Mouse (Mus musculus): ENCODE measurements around the gene Ston2. TPM values are rescaled to one million over a fixed set of nuclear protein-coding genes. Genes with fewer than 3 reads are reported as not detected.
"Not testable (repeated sequence)": the region's sequence is repeated elsewhere in the genome, so short reads cannot be mapped to it uniquely, and the experiment has no call there.

The Ston2 gene
- polyA plus RNA-seq, 1 experiment, result 3.6 TPM

DNA sequence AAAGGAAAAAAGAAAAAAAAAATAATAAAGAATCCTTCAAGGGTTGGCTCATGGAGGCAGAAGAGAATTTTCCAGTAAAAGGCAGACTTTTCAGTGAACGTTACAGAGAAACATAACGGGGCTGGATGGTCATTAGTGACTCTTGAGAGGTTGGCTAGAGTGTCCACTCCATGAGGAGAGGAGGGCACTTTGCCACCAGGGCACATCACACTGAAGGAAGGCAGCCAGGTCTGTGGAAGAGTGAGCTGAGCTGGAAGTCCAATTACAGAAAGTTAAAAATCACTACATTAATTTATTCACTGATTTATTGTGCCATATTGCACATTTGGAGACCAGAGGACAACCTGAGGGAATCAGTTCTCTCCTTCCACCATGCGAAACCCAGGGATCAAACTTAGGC lies 28.4 kb downstream of the Ston2 start:
- no peak for TF ChIP-seq TAL1 (IDR thresholded peaks at IDR 0.05; ENCODE audit: low read length)
- no peak for TF ChIP-seq GATA1 (IDR thresholded peaks at IDR 0.05; ENCODE audit: low read length)
- Histone ChIP-seq H3K4me1 (ENCODE audit: control insufficient read depth) (peaks cover 45% of the 10 kb centered on the region), H3K4me3 (replicated peaks) (no peak overlapping the region), H3K9me3 (ENCODE audit: control insufficient read depth, low read length) (no peaks in the 10 kb centered on the region), H3K36me3 (ENCODE audit: control insufficient read depth) (no peaks in the 10 kb centered on the region), H3K27me3 (ENCODE audit: control insufficient read depth) (peaks cover 11% of the 10 kb centered on the region)

DNA sequence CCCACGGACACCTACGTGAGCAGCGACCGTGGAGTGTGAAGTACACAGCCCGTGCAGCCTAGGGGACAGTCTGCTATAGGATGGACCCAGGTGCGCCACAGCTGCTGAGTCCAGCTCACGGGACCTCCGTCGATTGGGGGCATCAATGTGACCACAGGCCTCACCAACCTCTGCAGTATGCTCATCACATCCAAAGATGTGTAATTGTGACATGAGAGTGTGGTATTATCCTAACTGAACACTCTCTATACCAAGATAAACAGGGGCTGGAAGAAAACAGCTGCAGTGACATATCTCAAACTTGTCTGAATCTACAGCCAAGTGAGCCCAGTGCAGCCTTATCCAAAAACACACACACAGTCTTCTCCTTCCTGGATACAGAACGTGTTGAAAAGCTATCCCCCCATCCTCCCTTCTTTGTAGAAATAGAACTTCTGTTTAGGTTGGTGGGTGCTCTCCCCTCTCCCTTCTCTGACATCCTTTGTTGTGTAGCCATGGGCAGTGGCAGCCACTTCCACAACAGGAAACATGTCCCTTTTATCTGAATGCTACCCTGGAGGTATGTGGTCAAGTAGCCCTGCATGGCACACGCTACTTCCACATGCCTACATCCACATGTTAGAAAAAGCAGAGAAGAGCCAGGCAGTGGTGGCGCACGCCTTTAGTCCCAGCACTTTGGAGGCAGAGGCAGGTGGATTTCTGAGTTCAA lies 30.2 kb downstream of the Ston2 start:
- Histone ChIP-seq H3K4me3 (replicated peaks) (peak overlapping the region; percentile 5), H3K4me1 (ENCODE audit: control insufficient read depth) (peaks cover 39% of the 10 kb centered on the region), H3K9me3 (ENCODE audit: control insufficient read depth, low read length) (no peaks in the 10 kb centered on the region), H3K27me3 (ENCODE audit: control insufficient read depth) (no peaks in the 10 kb centered on the region), H3K36me3 (ENCODE audit: control insufficient read depth) (no peaks in the 10 kb centered on the region)
- TF ChIP-seq TAL1 (IDR thresholded peaks at IDR 0.05; ENCODE audit: low read length) (peak; percentile 28; the same call in 1 of the 3 replicates), GATA1 (IDR thresholded peaks at IDR 0.05; ENCODE audit: low read length) (no peak)

DNA sequence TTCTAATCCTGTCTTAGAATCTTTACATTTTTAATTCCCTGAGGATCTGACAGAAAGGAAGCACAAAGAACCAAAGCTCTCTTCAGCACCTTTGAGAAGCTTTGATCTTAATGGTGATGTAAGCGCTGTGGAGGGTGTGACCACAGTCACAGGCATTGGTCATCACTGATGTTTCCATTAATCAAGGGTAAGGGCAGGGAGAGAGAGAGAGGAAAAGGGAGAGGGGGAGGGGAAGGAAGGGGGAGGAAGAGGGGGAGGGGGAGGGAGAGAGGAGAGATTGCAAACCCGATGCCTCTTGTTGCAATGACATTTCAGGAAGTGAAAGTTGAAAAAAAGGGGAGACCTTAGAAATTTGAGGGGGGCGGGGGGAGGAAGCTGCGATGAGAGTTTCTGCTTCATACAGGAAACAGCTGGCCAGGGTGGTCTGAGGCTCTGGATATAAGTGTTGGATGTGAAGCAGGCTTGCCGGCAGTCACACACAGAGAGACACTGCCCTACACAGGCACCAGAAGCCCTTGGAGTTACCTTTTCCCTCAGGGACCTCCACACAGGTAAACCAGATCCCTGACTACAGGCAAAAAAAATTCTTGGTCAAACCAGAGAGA lies 31.5 kb downstream of the Ston2 start:
- Histone ChIP-seq H3K4me1 (ENCODE audit: control insufficient read depth) (peaks cover 39% of the 10 kb centered on the region), H3K9me3 (ENCODE audit: control insufficient read depth, low read length) (no peaks in the 10 kb centered on the region), H3K36me3 (ENCODE audit: control insufficient read depth) (no peaks in the 10 kb centered on the region), H3K4me3 (replicated peaks) (no peak overlapping the region), H3K27me3 (ENCODE audit: control insufficient read depth) (no peaks in the 10 kb centered on the region)
- no peak for TF ChIP-seq TAL1 (IDR thresholded peaks at IDR 0.05; ENCODE audit: low read length)
- TF ChIP-seq GATA1 (IDR thresholded peaks at IDR 0.05; ENCODE audit: low read length), result no peak

DNA sequence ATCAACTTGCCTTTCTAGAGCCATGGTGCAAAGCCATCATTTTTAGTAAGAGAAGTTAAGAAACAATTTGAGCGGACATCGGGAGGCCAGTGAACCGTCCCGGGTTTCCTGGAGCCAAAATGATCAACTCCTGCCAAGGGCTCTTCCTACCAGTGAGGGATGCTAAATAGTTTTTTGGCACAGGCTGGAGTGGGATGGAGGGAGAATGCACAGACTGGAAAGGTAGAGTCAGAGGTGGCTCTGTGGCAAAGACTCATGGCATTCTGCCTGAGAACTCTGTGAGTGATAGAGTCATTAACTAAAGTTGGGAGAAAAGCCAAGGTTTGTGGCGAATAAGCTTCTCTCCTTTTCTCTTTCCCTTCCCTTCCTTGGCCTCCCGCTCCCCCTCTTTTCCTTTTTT lies 33.6 kb downstream of the Ston2 start:
- Histone ChIP-seq H3K9me3 (ENCODE audit: control insufficient read depth, low read length) (no peaks in the 10 kb centered on the region), H3K27me3 (ENCODE audit: control insufficient read depth) (no peaks in the 10 kb centered on the region), H3K4me3 (replicated peaks) (no peak overlapping the region), H3K4me1 (ENCODE audit: control insufficient read depth) (peaks cover 46% of the 10 kb centered on the region), H3K36me3 (ENCODE audit: control insufficient read depth) (no peaks in the 10 kb centered on the region)
- TF ChIP-seq GATA1 (IDR thresholded peaks at IDR 0.05; ENCODE audit: low read length) (no peak), TAL1 (IDR thresholded peaks at IDR 0.05; ENCODE audit: low read length) (no peak)

DNA sequence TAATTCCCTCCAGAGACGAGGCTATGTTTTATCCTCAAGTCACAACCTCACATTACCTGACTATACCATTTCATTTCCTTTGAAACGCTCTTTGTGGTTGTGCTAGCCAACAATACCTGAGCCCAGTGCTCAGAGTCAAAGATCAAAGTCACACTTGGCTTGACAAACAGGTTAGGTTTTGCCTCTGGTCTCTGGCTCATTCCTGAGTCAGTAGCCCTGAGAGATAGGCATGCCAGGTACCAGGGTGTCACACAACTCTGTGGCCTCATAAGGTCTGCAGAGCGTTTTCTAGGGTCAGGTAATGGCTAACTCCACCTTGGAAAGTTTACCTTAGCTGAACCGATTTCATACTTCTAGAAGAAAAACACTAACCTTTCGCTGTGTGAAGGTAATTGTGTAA lies 35.5 kb downstream of the Ston2 start:
- H3K4me1 ChIP-seq (ENCODE audit: control insufficient read depth), result peaks cover 49% of the 10 kb centered on the region
- no peaks in the 10 kb centered on the region for H3K36me3 ChIP-seq (ENCODE audit: control insufficient read depth)
- H3K9me3 ChIP-seq (ENCODE audit: control insufficient read depth, low read length), result no peaks in the 10 kb centered on the region
- TF ChIP-seq TAL1 (IDR thresholded peaks at IDR 0.05; ENCODE audit: low read length), result no peak
- H3K27me3 ChIP-seq (ENCODE audit: control insufficient read depth), result no peaks in the 10 kb centered on the region
- H3K4me3 ChIP-seq (replicated peaks), result no peak overlapping the region

DNA sequence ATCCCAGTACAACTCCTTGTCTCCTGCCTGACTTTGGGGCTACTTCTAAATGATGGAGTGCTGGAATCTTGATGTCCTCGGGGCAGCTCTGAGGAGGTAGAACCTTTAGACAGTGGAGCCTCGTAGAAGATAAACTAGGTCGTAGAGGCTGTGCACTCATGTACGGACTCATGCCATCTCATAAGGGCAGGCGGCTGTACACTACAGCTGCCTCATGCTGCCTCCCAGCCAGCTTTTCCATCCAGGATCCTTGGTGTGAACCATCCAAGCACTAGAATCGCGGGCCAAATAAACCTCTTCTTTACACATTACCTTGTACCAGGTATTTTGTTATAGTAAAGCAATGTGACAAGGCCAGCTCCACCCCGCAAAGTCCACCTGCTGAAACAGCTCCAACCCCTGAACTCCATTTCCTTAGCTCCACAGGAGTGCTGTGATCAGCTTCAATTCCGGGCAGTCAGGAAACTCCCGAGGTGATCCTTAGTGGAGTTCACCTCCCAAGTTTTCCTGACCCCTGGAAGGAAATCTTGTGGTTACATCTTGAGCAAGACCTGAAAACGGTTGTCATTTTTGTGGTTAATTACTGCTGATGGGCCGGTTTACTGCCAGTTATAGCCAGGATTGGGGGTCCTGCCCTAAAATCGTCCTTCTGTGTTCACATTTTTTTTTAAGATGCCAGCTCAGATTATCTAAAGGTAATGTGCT lies 36.1 kb downstream of the Ston2 start:
- H3K4me1 ChIP-seq (ENCODE audit: control insufficient read depth), result peaks cover 49% of the 10 kb centered on the region

DNA sequence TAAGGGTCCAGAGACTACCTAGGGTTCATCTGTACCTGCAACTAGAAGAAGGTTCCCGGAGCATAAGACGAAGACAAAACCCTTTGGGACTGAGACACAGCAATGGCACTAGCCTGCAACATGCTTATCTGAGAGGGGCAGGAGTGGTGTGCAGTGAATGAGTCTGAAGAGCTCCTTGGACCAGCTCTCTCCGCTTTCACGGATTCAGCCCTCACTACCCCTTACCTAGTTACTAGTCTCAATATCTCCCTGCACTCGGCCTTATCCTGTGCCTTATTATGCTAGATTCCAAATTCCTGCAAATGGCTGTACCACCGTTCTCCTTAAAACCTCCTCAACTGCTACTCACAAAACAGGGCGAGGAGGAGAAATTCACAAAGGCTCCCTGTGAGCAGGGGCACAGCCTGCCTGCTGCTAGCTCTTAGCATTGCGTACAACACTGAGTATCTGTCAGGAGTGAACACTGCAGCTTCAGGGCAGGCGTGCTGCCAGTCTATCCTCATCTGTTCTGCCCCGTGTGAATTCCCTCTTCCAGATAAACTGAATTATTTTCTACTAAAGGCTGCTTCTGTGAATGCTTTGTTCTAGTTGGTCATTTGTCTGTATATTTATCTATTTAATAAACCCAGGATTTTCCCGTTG lies 38.5 kb downstream of the Ston2 start:
- no peak overlapping the region for H3K4me3 ChIP-seq (replicated peaks)
- peaks cover 2% of the 10 kb centered on the region; the same call in 1 of the 2 replicates for H3K36me3 ChIP-seq (ENCODE audit: control insufficient read depth)
- H3K4me1 ChIP-seq (ENCODE audit: control insufficient read depth), result peaks cover 56% of the 10 kb centered on the region
- no peaks in the 10 kb centered on the region for H3K27me3 ChIP-seq (ENCODE audit: control insufficient read depth)
- H3K9me3 ChIP-seq (ENCODE audit: control insufficient read depth, low read length), result no peaks in the 10 kb centered on the region
- TF ChIP-seq TAL1 (IDR thresholded peaks at IDR 0.05; ENCODE audit: low read length), result no peak
- TF ChIP-seq GATA1 (IDR thresholded peaks at IDR 0.05; ENCODE audit: low read length), result no peak

More for the DNA sequence above, 36.1 kb downstream of the Ston2 start:
- no peaks in the 10 kb centered on the region for H3K27me3 ChIP-seq (ENCODE audit: control insufficient read depth)
- TF ChIP-seq TAL1 (IDR thresholded peaks at IDR 0.05; ENCODE audit: low read length) (no peak), GATA1 (IDR thresholded peaks at IDR 0.05; ENCODE audit: low read length) (no peak)
- peaks cover 2% of the 10 kb centered on the region; the same call in 1 of the 2 replicates for H3K36me3 ChIP-seq (ENCODE audit: control insufficient read depth)
- no peak overlapping the region for H3K4me3 ChIP-seq (replicated peaks)
- H3K9me3 ChIP-seq (ENCODE audit: control insufficient read depth, low read length), result no peaks in the 10 kb centered on the region

DNA sequence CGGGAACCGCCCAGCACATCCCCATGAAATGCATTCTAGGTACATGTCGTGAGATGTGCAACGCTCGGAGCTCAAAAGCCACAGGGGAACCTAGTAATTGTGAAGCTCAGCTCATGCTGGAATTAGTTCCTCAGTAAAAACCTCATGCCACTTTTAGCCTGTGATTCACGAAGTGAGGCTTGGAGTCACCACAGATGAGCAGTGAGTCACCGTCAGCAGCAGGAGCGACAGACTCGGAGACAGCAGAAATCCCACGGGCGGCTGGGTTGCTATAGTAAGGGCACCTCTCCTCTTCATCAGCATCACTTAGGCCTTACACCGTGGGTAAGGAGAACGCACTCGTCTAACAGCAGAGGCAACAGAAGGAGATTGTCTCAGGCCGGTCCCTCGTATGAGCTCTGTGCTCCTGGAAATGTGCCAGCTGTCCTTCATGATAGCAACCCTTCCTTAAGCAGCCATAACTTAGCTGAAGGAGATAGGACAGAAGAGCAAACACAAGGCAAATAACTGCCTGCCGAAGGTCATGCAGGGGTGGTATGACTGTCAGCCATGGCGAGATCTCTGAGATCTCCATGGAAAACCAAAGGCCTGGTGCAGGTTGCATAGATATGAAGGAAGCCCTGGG lies 39.8 kb downstream of the Ston2 start:
- Histone ChIP-seq H3K9me3 (ENCODE audit: control insufficient read depth, low read length) (no peaks in the 10 kb centered on the region), H3K27me3 (ENCODE audit: control insufficient read depth) (no peaks in the 10 kb centered on the region), H3K4me1 (ENCODE audit: control insufficient read depth) (peaks cover 69% of the 10 kb centered on the region), H3K36me3 (ENCODE audit: control insufficient read depth) (peaks cover 10% of the 10 kb centered on the region), H3K4me3 (replicated peaks) (peak overlapping the region; percentile 9)
- TF ChIP-seq TAL1 (IDR thresholded peaks at IDR 0.05; ENCODE audit: low read length) (no peak), GATA1 (IDR thresholded peaks at IDR 0.05; ENCODE audit: low read length) (no peak)

DNA sequence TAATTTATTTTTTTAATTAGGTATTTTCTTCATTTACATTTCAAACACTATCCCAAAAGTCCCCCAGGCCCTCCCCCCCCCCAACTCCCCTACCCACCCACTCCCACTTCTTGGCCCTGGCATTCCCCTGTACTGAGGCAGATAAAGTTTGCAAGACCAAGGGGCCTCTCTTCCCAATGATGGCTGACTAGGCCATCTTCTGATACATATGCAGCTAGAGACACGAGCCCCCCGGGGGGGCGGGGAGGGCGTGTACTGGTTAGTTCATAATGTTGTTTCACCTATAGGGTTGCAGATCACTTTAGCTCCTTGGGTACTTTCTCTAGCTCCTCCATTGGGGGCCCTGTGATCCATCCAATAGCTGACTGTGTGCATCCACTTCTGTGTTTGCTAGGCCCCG lies 41.3 kb downstream of the Ston2 start:
- peaks cover 84% of the 10 kb centered on the region for H3K4me1 ChIP-seq (ENCODE audit: control insufficient read depth)
- not testable (repeated sequence) for H3K27me3 ChIP-seq (ENCODE audit: control insufficient read depth); H3K4me3 ChIP-seq (replicated peaks); H3K9me3 ChIP-seq (ENCODE audit: control insufficient read depth, low read length)
- H3K36me3 ChIP-seq (ENCODE audit: control insufficient read depth), result peaks cover 25% of the 10 kb centered on the region
